Mouse (Mus musculus): ENCODE measurements at regions not wholly inside any gene's neighbourhood (a gene's known extent, or its start where the extent isn't known, plus 50 kb on each side); places are given as distances from the start of the nearest gene placed in this dataset.
A peak's percentile ranks its signal among the peaks of the same experiment; 100 is the strongest.

DNA sequence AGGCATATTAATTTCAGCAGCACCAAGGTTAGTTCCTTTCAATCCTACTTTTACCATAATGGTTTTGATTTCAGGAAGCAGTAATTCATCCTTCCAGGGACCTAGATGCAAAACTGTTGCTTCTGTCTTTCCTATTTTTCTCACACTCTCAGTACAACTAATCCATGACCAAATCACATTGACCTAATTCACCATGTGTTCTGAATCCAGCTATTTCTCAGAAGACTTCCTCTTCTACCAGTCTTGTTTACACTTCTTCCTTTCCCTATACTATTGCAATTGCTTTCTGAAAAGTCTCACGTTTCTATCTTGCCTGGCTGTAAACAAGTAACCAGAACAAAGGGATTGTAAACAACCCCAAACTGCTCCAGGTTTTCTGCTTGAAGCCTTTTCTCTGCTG, 1085.0 kb downstream of the Car8 start:
- Histone ChIP-seq H3K4me1 (ENCODE audit: insufficient read depth) (no peaks in the 10 kb centered on the region), H3K27ac (ENCODE audit: low read depth, low read length) (no peak overlapping the region), H3K9me3 (ENCODE audit: low read length) (no peaks in the 10 kb centered on the region), H3K4me3 (ENCODE audit: low read depth, low read length) (no peak overlapping the region), H3K4me2 (ENCODE audit: low read depth) (no peak overlapping the region), H3K27me3 (ENCODE audit: insufficient read depth, low read length) (no peaks in the 10 kb centered on the region), H3K9ac (no peak overlapping the region), H3K36me3 (ENCODE audit: insufficient read depth) (no peaks in the 10 kb centered on the region)
- no peak for TF ChIP-seq CTCF (IDR thresholded peaks at IDR 0.05; ENCODE audit: low read depth)
- DNase-seq (no peak), ATAC-seq (no peak)
- WGBS, result 10% methylated on average over 1 of the region's 1 CpGs

DNA sequence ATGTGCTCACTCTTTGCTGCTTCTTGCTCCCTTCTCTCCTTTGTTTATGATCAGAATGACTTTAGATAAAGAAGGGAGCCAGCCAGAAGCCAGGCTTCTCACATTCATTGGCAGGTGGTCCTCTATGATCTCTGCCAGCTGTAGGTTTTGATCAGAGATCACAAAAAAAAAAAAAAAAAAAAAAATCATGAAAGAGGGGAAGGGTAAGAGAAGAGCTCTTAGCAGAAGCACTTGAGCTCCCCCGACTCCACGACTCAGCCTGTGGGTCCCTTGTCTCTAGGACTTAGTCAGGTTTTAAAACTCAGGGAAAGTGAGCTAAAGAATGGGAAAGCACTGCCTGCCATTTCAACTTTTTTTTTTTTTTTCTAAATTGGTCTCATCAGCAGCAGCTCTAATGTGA, 1093.1 kb downstream of the Car8 start:
- no peak for DNase-seq
- 62% methylated on average over 2 of the region's 2 CpGs for WGBS
- Histone ChIP-seq H3K9ac (no peak overlapping the region), H3K27ac (ENCODE audit: low read depth, low read length) (no peak overlapping the region), H3K36me3 (ENCODE audit: insufficient read depth) (no peaks in the 10 kb centered on the region), H3K4me3 (ENCODE audit: low read depth, low read length) (no peak overlapping the region), H3K9me3 (ENCODE audit: low read length) (no peaks in the 10 kb centered on the region), H3K27me3 (ENCODE audit: insufficient read depth, low read length) (no peaks in the 10 kb centered on the region), H3K4me1 (ENCODE audit: insufficient read depth) (no peaks in the 10 kb centered on the region), H3K4me2 (ENCODE audit: low read depth) (no peak overlapping the region)
- no peak for ATAC-seq
- no peak for TF ChIP-seq CTCF (IDR thresholded peaks at IDR 0.05; ENCODE audit: low read depth)

GRCm38 (mm10) chr4:7144215-7144614, 1094.6 kb downstream of the Car8 start:
- Histone ChIP-seq H3K36me3 (ENCODE audit: insufficient read depth) (no peaks in the 10 kb centered on the region), H3K27ac (ENCODE audit: low read depth, low read length) (no peak overlapping the region), H3K9ac (no peak overlapping the region), H3K27me3 (ENCODE audit: insufficient read depth, low read length) (no peaks in the 10 kb centered on the region), H3K9me3 (ENCODE audit: low read length) (no peaks in the 10 kb centered on the region), H3K4me1 (ENCODE audit: insufficient read depth) (no peaks in the 10 kb centered on the region), H3K4me2 (ENCODE audit: low read depth) (no peak overlapping the region), H3K4me3 (ENCODE audit: low read depth, low read length) (no peak overlapping the region)
- no peak for ATAC-seq
- no peak for TF ChIP-seq CTCF (IDR thresholded peaks at IDR 0.05; ENCODE audit: low read depth)
- no peak for DNase-seq

GRCm38 (mm10) chr4:7143676-7144075, 1095.2 kb downstream of the Car8 start:
- Histone ChIP-seq H3K27ac (ENCODE audit: low read depth, low read length) (no peak overlapping the region), H3K4me1 (ENCODE audit: insufficient read depth) (no peaks in the 10 kb centered on the region), H3K27me3 (ENCODE audit: insufficient read depth, low read length) (no peaks in the 10 kb centered on the region), H3K4me2 (ENCODE audit: low read depth) (no peak overlapping the region), H3K4me3 (ENCODE audit: low read depth, low read length) (no peak overlapping the region), H3K9ac (no peak overlapping the region), H3K36me3 (ENCODE audit: insufficient read depth) (no peaks in the 10 kb centered on the region), H3K9me3 (ENCODE audit: low read length) (no peaks in the 10 kb centered on the region)
- 93% methylated on average over 2 of the region's 2 CpGs for WGBS
- ATAC-seq, result no peak
- TF ChIP-seq CTCF (IDR thresholded peaks at IDR 0.05; ENCODE audit: low read depth), result no peak
- no peak for DNase-seq

DNA sequence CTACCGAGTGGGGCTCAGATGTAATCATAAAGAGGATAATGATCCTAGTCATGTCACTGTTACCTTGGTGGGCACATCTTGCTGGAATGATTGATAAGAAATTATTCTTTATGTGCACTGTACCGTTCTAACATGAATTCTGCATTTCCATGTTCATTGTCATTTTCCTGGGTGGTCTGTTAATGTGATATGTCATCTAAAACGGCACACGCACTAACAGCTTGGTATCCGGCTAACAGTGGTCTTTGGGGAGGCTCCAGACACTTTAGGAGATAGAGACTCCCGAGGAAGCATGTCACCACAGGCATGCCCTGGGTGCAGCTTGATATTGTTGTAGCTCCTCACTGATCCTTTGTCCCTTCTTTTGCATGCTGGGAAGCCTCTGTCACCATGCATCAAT, 1096.1 kb downstream of the Car8 start:
- DNase-seq (no peak), ATAC-seq (no peak)
- H3K9me3 ChIP-seq (ENCODE audit: low read length), result no peaks in the 10 kb centered on the region
- H3K4me2 ChIP-seq (ENCODE audit: low read depth), result no peak overlapping the region
- no peak overlapping the region for H3K9ac ChIP-seq
- no peak overlapping the region for H3K4me3 ChIP-seq (ENCODE audit: low read depth, low read length)
- WGBS, result 82% methylated on average over 6 of the region's 6 CpGs
- H3K4me1 ChIP-seq (ENCODE audit: insufficient read depth), result no peaks in the 10 kb centered on the region
- TF ChIP-seq CTCF (IDR thresholded peaks at IDR 0.05; ENCODE audit: low read depth), result no peak
- H3K27me3 ChIP-seq (ENCODE audit: insufficient read depth, low read length), result no peaks in the 10 kb centered on the region
- H3K27ac ChIP-seq (ENCODE audit: low read depth, low read length), result no peak overlapping the region
- H3K36me3 ChIP-seq (ENCODE audit: insufficient read depth), result no peaks in the 10 kb centered on the region

DNA sequence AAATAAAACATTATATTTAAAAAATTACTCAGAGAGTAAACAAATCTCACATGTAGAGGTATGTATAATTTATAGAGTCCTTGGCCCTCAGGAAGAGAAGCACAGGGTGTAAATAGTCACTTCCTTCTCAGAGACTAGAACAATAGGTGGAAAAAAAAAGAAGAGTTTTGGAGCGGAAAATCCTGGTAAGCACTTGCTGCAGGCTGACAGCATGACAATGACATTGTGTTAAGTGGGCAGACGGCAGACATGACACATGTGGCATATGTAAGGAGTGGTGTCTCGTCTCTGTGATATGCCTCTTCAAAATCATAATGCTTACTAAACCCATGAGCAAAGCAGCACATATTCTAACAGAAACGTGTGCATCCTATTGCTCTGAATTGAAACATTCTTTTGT, 1126.7 kb downstream of the Car8 start:
- ATAC-seq (peak; percentile 32; the same call in 1 of the 2 replicates), DNase-seq (peak; percentile 13)
- Histone ChIP-seq H3K36me3 (ENCODE audit: insufficient read depth) (no peaks in the 10 kb centered on the region), H3K4me2 (ENCODE audit: low read depth) (no peak overlapping the region), H3K4me1 (ENCODE audit: insufficient read depth) (no peaks in the 10 kb centered on the region), H3K9me3 (ENCODE audit: low read length) (no peaks in the 10 kb centered on the region), H3K27me3 (ENCODE audit: insufficient read depth, low read length) (no peaks in the 10 kb centered on the region), H3K27ac (ENCODE audit: low read depth, low read length) (no peak overlapping the region), H3K4me3 (ENCODE audit: low read depth, low read length) (no peak overlapping the region), H3K9ac (no peak overlapping the region)
- WGBS, result 21% methylated on average over 4 of the region's 4 CpGs
- TF ChIP-seq CTCF (IDR thresholded peaks at IDR 0.05; ENCODE audit: low read depth), result no peak

DNA sequence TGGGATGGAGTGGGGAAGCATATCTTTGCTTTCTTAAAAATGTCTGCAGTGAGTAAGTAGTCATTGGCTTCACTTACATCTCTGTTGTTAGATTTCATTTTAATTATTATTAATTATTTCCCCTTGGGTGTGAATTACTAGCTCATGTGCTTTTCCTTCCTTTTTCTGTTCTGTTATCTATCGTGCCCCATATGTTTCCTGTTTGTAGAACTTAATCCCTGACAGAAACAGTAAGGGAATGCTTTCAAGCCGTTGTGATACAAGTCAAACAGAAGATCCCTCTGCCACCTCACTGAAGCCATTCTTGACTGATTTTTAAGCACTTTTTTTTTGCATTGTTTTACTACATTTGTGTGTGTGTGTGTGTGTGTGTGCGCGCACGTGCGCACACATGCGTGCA, 1145.9 kb downstream of the Car8 start:
- Histone ChIP-seq H3K4me3 (ENCODE audit: low read depth, low read length) (no peak overlapping the region), H3K36me3 (ENCODE audit: insufficient read depth) (no peaks in the 10 kb centered on the region), H3K27me3 (ENCODE audit: insufficient read depth, low read length) (no peaks in the 10 kb centered on the region), H3K9ac (no peak overlapping the region), H3K9me3 (ENCODE audit: low read length) (no peaks in the 10 kb centered on the region), H3K27ac (ENCODE audit: low read depth, low read length) (no peak overlapping the region), H3K4me1 (ENCODE audit: insufficient read depth) (no peaks in the 10 kb centered on the region), H3K4me2 (ENCODE audit: low read depth) (no peak overlapping the region)
- 93% methylated on average over 7 of the region's 7 CpGs for WGBS
- ATAC-seq (no peak), DNase-seq (no peak)
- TF ChIP-seq CTCF (IDR thresholded peaks at IDR 0.05; ENCODE audit: low read depth), result no peak

GRCm38 (mm10) chr4:7091201-7091814, 1147.5 kb downstream of the Car8 start:
- no peaks in the 10 kb centered on the region for H3K9me3 ChIP-seq (ENCODE audit: low read length)
- H3K27me3 ChIP-seq (ENCODE audit: insufficient read depth, low read length), result no peaks in the 10 kb centered on the region
- no peak for TF ChIP-seq CTCF (IDR thresholded peaks at IDR 0.05; ENCODE audit: low read depth)
- DNase-seq (no peak), ATAC-seq (no peak)
- no peak overlapping the region for H3K4me3 ChIP-seq (ENCODE audit: low read depth, low read length)
- no peak overlapping the region for H3K27ac ChIP-seq (ENCODE audit: low read depth, low read length)
- no peak overlapping the region for H3K9ac ChIP-seq
- H3K4me1 ChIP-seq (ENCODE audit: insufficient read depth), result no peaks in the 10 kb centered on the region
- H3K4me2 ChIP-seq (ENCODE audit: low read depth), result no peak overlapping the region
- no peaks in the 10 kb centered on the region for H3K36me3 ChIP-seq (ENCODE audit: insufficient read depth)
